Mouse (Mus musculus) MEL (cell line): ENCODE results near the gene Nos1ap.

Source experiments
- CHD2 ChIP-seq: IDR thresholded peaks from 2 replicates; pipeline ENCODE4 v1.6.1; 2011; ENCODE audit warnings: low read length, improper control_type of control experiment
- CTCF ChIP-seq, 3 experiments: IDR thresholded peaks in 2 of 3; conservative IDR thresholded peaks in 1 of 3; 2 replicates each; pipeline ENCODE4 v1.5.1; 2011 to 2012; ENCODE audit warnings: low read length in 3 of 3, low read depth in 2 of 3, mild to moderate bottlenecking in 2 of 3, improper control_type of control experiment in 1 of 3, inconsistent platforms in 1 of 3, mixed read lengths in 1 of 3, moderate library complexity in 1 of 3; ENCODE audit not compliant: control insufficient read depth in 1 of 3, insufficient read depth in 1 of 3, poor library complexity in 1 of 3, severe bottlenecking in 1 of 3
- EP300 ChIP-seq, 2 experiments: IDR thresholded peaks; 2 replicates each; pipeline ENCODE4 v1.6.1; 2011; ENCODE audit warnings: improper control_type of control experiment in 2 of 2, low read length in 2 of 2, low read depth in 1 of 2, mild to moderate bottlenecking in 1 of 2
- POLR2A ChIP-seq, 2 experiments: IDR thresholded peaks; 2 replicates each; pipeline ENCODE4 v1.6.1; 2011 to 2012; ENCODE audit warnings: low read length in 2 of 2, mild to moderate bottlenecking in 2 of 2, control low read depth in 1 of 2, improper control_type of control experiment in 1 of 2, low read depth in 1 of 2, moderate library complexity in 1 of 2; ENCODE audit not compliant: control insufficient read depth in 1 of 2, insufficient read depth in 1 of 2, poor library complexity in 1 of 2
- POLR2AphosphoS5 ChIP-seq: IDR thresholded peaks from 2 replicates; pipeline ENCODE4 v1.6.1; 2012; ENCODE audit warnings: low read depth, borderline replicate concordance, mild to moderate bottlenecking, inconsistent platforms, low read length, moderate library complexity, mixed read lengths
- SIN3A ChIP-seq: IDR thresholded peaks from 2 replicates; pipeline ENCODE4 v1.6.1; 2012; ENCODE audit warnings: low read length, improper control_type of control experiment, inconsistent platforms
- ZC3H11A ChIP-seq: IDR thresholded peaks from 2 replicates; pipeline ENCODE4 v1.6.1; 2012; ENCODE audit warnings: low read depth, mild to moderate bottlenecking, inconsistent platforms, low read length, improper control_type of control experiment
- ZNF384 ChIP-seq: IDR thresholded peaks from 2 replicates; pipeline ENCODE4 v1.6.1; 2012; ENCODE audit warnings: low read depth, mild to moderate bottlenecking, inconsistent platforms, low read length, improper control_type of control experiment

GRCm38 (mm10) chr1:170535221-170535620 lies 54.4 kb downstream of the Nos1ap start:
- TF ChIP-seq POLR2AphosphoS5 (no peak), ZNF384 (no peak), CTCF (IDR thresholded peaks at IDR 0.05 in 2 of 3, conservative IDR thresholded peaks at IDR 0.05 in 1 of 3; ENCODE audit: control insufficient read depth in 1 of 3, insufficient read depth in 1 of 3, low read depth in 2 of 3, low read length in 3 of 3, poor library complexity in 1 of 3, severe bottlenecking in 1 of 3) (no peak), ZC3H11A (no peak), CHD2 (no peak), EP300 (IDR thresholded peaks at IDR 0.05; ENCODE audit: low read depth in 1 of 2, low read length in 2 of 2) (no peak), SIN3A (no peak), POLR2A (IDR thresholded peaks at IDR 0.05; ENCODE audit: control insufficient read depth in 1 of 2, insufficient read depth in 1 of 2, low read depth in 1 of 2, low read length in 2 of 2, poor library complexity in 1 of 2) (no peak)
